27 mouse cellular contexts compared by ENCODE assay signal in the genomic region with DNA sequence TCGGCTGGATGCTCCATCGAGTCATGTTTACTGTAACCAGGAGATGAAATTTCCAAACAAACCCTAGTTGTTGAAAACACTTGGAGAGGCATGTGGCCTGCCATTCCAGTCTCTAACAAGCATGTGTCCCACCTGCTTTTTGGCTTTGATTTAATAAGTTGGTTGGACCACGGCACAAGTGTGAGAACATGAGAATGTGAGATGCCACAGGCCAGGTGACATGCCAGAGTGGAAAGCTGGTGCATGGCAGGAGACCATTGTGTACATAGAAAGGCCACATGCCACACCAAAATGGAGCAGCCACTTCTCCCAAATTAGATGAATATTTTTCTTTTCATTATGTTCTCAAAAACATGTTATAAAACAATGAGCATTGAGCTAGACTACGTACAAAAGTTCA.
DNase-seq lines count a peak whose midpoint lies in the region; ATAC-seq and TF ChIP-seq lines count a peak whose summit lies in the region.
"Had no signal": no experiment of that assay in that cellular context is flagged by ENCODE, and none has a peak within 500 bp of the region (broad histone marks: within the 10 kb centered on the region; RNA-seq: fewer than 3 reads in every experiment).

No protein-coding gene starts in this region.

- no peaks in the 10 kb centered on the region for H3K27me3 ChIP-seq in forebrain, embryonic 14.5 days (replicated peaks; ENCODE audit: control insufficient read depth, insufficient read depth, low read length)
- H3K27me3 ChIP-seq in forebrain, embryonic 12.5 days, result no peaks in the 10 kb centered on the region
- no peaks in the 10 kb centered on the region for H3K27me3 ChIP-seq in heart, postnatal 0 days (ENCODE audit: control insufficient read depth, insufficient read depth, low read length)
- H3K27me3 ChIP-seq: CH12.LX; embryonic facial prominence, embryonic 12.5 days; embryonic facial prominence, embryonic 15.5 days; forebrain, embryonic 15.5 days; heart, embryonic 12.5 days; heart, embryonic 15.5 days; hindbrain, embryonic 12.5 days; hindbrain, embryonic 15.5 days had no signal

- no peak overlapping the region for H3K9ac ChIP-seq in forebrain, embryonic 14.5 days (ENCODE audit: low read length)
- H3K9ac ChIP-seq in forebrain, embryonic 12.5 days, result no peak overlapping the region
- H3K9ac ChIP-seq in heart, postnatal 0 days (replicated peaks; ENCODE audit: low read depth, low read length), result no peak overlapping the region
- H3K9ac ChIP-seq: embryonic facial prominence, embryonic 12.5 days; embryonic facial prominence, embryonic 15.5 days; forebrain, embryonic 15.5 days; heart, embryonic 12.5 days; heart, embryonic 15.5 days; hindbrain, embryonic 12.5 days; hindbrain, embryonic 15.5 days had no signal

- H3K27ac ChIP-seq in forebrain, embryonic 14.5 days (ENCODE audit: low read depth, low read length), result no peak overlapping the region
- H3K27ac ChIP-seq in forebrain, embryonic 12.5 days, result no peak overlapping the region
- no peak overlapping the region for H3K27ac ChIP-seq in heart, postnatal 0 days (ENCODE audit: low read depth)
- H3K27ac ChIP-seq in gastrocnemius, adult 2 months, result no peak overlapping the region
- H3K27ac ChIP-seq: embryonic facial prominence, embryonic 12.5 days; embryonic facial prominence, embryonic 15.5 days; forebrain, embryonic 15.5 days; heart, embryonic 15.5 days; hindbrain, embryonic 12.5 days; hindbrain, embryonic 15.5 days had no signal

- intact Hi-C loops in heart, postnatal 25 days (cut with DNase I), result no loop called here
- intact Hi-C loops in gastrocnemius, adult 2 months (cut with DNase I), result no loop called here

- 57% methylated on average over 4 of the region's 4 CpGs for WGBS in forebrain, embryonic 14.5 days
- 69% methylated on average over 4 of the region's 4 CpGs for whole genome bisulfite sequencing in forebrain, embryonic 12.5 days
- 66% methylated on average over 4 of the region's 4 CpGs for WGBS in heart, postnatal 0 days

- DNase-seq in forebrain, embryonic 14.5 days (ENCODE audit: low spot score), result peak; percentile 37
- peak; percentile 0 for DNase-seq in heart, postnatal 0 days (ENCODE audit: low spot score)
- DNase-seq in heart, postnatal 25 days (ENCODE audit: low spot score), result no peak
- peak; percentile 23 for DNase-seq in Muller cell, postnatal 12 days (ENCODE audit: inconsistent ontology term)
- peak; percentile 39 for DNase-seq in brain, embryonic 18.5 days (ENCODE audit: low read depth, low spot score)
- no peak for DNase-seq in gastrocnemius, adult 2 months
- DNase-seq: adrenal gland, adult 2 months; adrenal gland, postnatal 36 days; B cell, adult 2 months; cerebellum, adult 18-20 months; cerebellum, adult 9-10 months; cerebellum, postnatal 25 days; gastrocnemius, postnatal 25 days; heart, adult 18-20 months; heart, postnatal 14 days; kidney, adult 2 months had no signal

- no peak overlapping the region for H3K4me2 ChIP-seq in forebrain, embryonic 14.5 days (ENCODE audit: low read length)
- no peak overlapping the region for H3K4me2 ChIP-seq in forebrain, embryonic 12.5 days
- no peak overlapping the region for H3K4me2 ChIP-seq in heart, postnatal 0 days (ENCODE audit: low read depth, low read length)
- H3K4me2 ChIP-seq: embryonic facial prominence, embryonic 12.5 days; embryonic facial prominence, embryonic 15.5 days; forebrain, embryonic 15.5 days; heart, embryonic 12.5 days; heart, embryonic 15.5 days; hindbrain, embryonic 12.5 days; hindbrain, embryonic 15.5 days had no signal

- no peak for TF ChIP-seq EP300 in heart, postnatal 0 days (IDR thresholded peaks at IDR 0.05; ENCODE audit: low read depth)

- H3K36me3 ChIP-seq in forebrain, embryonic 14.5 days (ENCODE audit: control insufficient read depth, insufficient read depth, low read length), result no peaks in the 10 kb centered on the region
- H3K36me3 ChIP-seq in forebrain, embryonic 12.5 days (replicated peaks), result no peaks in the 10 kb centered on the region
- no peaks in the 10 kb centered on the region for H3K36me3 ChIP-seq in heart, postnatal 0 days (replicated peaks; ENCODE audit: control insufficient read depth, insufficient read depth, low read length)
- H3K36me3 ChIP-seq: embryonic facial prominence, embryonic 12.5 days; embryonic facial prominence, embryonic 15.5 days; forebrain, embryonic 15.5 days; G1E; heart, embryonic 12.5 days; heart, embryonic 15.5 days; hindbrain, embryonic 12.5 days; hindbrain, embryonic 15.5 days had no signal

- no peak for ATAC-seq in forebrain, embryonic 14.5 days
- ATAC-seq in forebrain, embryonic 12.5 days (ENCODE audit: low FRiP score), result no peak
- ATAC-seq in heart, postnatal 0 days (ENCODE audit: insufficient read depth, low read depth), result no peak
- ATAC-seq: forebrain, embryonic 15.5 days; intestine, postnatal 0 days had no signal

- no peak overlapping the region for H3K4me3 ChIP-seq in forebrain, embryonic 14.5 days (ENCODE audit: low read depth, low read length)
- H3K4me3 ChIP-seq in forebrain, embryonic 12.5 days (replicated peaks), result no peak overlapping the region
- no peak overlapping the region for H3K4me3 ChIP-seq in heart, postnatal 0 days (ENCODE audit: low read depth, low read length)
- H3K4me3 ChIP-seq in gastrocnemius, adult 2 months, result no peak overlapping the region
- H3K4me3 ChIP-seq: embryonic facial prominence, embryonic 12.5 days; embryonic facial prominence, embryonic 15.5 days; forebrain, embryonic 15.5 days; heart, embryonic 12.5 days; heart, embryonic 15.5 days; hindbrain, embryonic 12.5 days; hindbrain, embryonic 15.5 days had no signal

- no peaks in the 10 kb centered on the region for H3K4me1 ChIP-seq in forebrain, embryonic 14.5 days (ENCODE audit: control insufficient read depth, insufficient read depth, low read length)
- no peaks in the 10 kb centered on the region for H3K4me1 ChIP-seq in forebrain, embryonic 12.5 days
- H3K4me1 ChIP-seq in heart, postnatal 0 days (ENCODE audit: control insufficient read depth, insufficient read depth), result no peaks in the 10 kb centered on the region
- H3K4me1 ChIP-seq: embryonic facial prominence, embryonic 12.5 days; embryonic facial prominence, embryonic 15.5 days; forebrain, embryonic 15.5 days; heart, embryonic 12.5 days; heart, embryonic 15.5 days; hindbrain, embryonic 12.5 days; hindbrain, embryonic 15.5 days had no signal

- no peak for TF ChIP-seq CTCF in heart, postnatal 0 days (IDR thresholded peaks at IDR 0.05; ENCODE audit: low read depth)
- no peak for TF ChIP-seq CTCF in gastrocnemius, adult 2 months (IDR thresholded peaks at IDR 0.05)

- H3K9me3 ChIP-seq in forebrain, embryonic 14.5 days (replicated peaks; ENCODE audit: control insufficient read depth, low read length), result no peaks in the 10 kb centered on the region
- no peaks in the 10 kb centered on the region for H3K9me3 ChIP-seq in forebrain, embryonic 12.5 days
- H3K9me3 ChIP-seq in heart, postnatal 0 days (replicated peaks; ENCODE audit: control insufficient read depth, low read length), result no peaks in the 10 kb centered on the region
- H3K9me3 ChIP-seq: embryonic facial prominence, embryonic 12.5 days; embryonic facial prominence, embryonic 15.5 days; forebrain, embryonic 15.5 days; G1E; heart, embryonic 12.5 days; heart, embryonic 15.5 days; hindbrain, embryonic 12.5 days; hindbrain, embryonic 15.5 days had no signal

Comparison
In these comparisons a context has a peak if more than half of its experiments do, and no peak if none do; other contexts are left out.
1. DNase-seq: peak in forebrain, embryonic 14.5 days (single experiment), heart, postnatal 0 days (single experiment), Muller cell, postnatal 12 days (single experiment) and brain, embryonic 18.5 days (single experiment); none in heart, postnatal 25 days (single experiment) and gastrocnemius, adult 2 months (single experiment).